Comparison of ENCODE assay signal across 15 mouse cellular contexts in genomic region chr6:17327216-17327615, GRCm38 (mm10). TPM values are rescaled to one million over a fixed set of nuclear protein-coding genes. Genes with fewer than 3 reads are reported as not detected.
DNase-seq lines count a peak whose midpoint lies in the region; ATAC-seq and TF ChIP-seq lines count a peak whose summit lies in the region.
"Had no signal": no experiment of that assay in that cellular context is flagged by ENCODE, and none has a peak within 500 bp of the region (broad histone marks: within the 10 kb centered on the region; RNA-seq: fewer than 3 reads in every experiment).

No protein-coding gene starts in this region.

- peak overlapping the region; percentile 46 for H3K4me2 ChIP-seq in kidney, embryonic 15.5 days
- peak overlapping the region; percentile 14; the same call in 1 of the 2 replicates for H3K4me2 ChIP-seq in limb, embryonic 14.5 days (replicated peaks; ENCODE audit: low read depth, low read length, severe bottlenecking)
- H3K4me2 ChIP-seq: forebrain, embryonic 13.5 days; hindbrain, embryonic 12.5 days; neural tube, embryonic 13.5 days had no signal

- intact Hi-C loops in gastrocnemius, adult 2 months (cut with DNase I) = no loop called here

- H3K4me3 ChIP-seq in gastrocnemius, adult 2 months = peak overlapping the region; percentile 51
- H3K4me3 ChIP-seq in kidney, embryonic 15.5 days (replicated peaks) = peak overlapping the region; percentile 23; the same call in 1 of the 2 replicates
- H3K4me3 ChIP-seq in embryonic facial prominence, embryonic 10.5 days = 0 out of 2 replicates have a peak overlapping the region, but pooled peaks have one; percentile 12
- no peak overlapping the region for H3K4me3 ChIP-seq in limb, embryonic 14.5 days (replicated peaks; ENCODE audit: low read length)
- H3K4me3 ChIP-seq: forebrain, embryonic 13.5 days; hindbrain, embryonic 12.5 days; neural tube, embryonic 13.5 days had no signal

- TF ChIP-seq POLR2A in limb, embryonic 14.5 days (IDR thresholded peaks at IDR 0.05; ENCODE audit: borderline replicate concordance, extremely low read depth, insufficient read depth, insufficient read length) = no peak

- DNase-seq in gastrocnemius, adult 2 months = no peak
- no peak for DNase-seq in gastrocnemius, adult 18-20 months (ENCODE audit: low spot score)
- no peak for DNase-seq in kidney, adult 8-10 months
- DNase-seq in embryonic facial prominence, embryonic 10.5 days (ENCODE audit: low spot score) = peak; percentile 16
- DNase-seq in limb, embryonic 14.5 days (ENCODE audit: low spot score) = no peak
- no peak for DNase-seq in cerebellum, adult 11 months
- DNase-seq in cerebellum, postnatal 10 days = no peak
- DNase-seq: adrenal gland, postnatal 25 days; kidney, adult 11 months; layer of hippocampus, adult 9-11 months; thymus, adult 18-20 months had no signal

- peak overlapping the region; percentile 53 for H3K27ac ChIP-seq in gastrocnemius, adult 2 months
- no peak overlapping the region for H3K27ac ChIP-seq in kidney, embryonic 15.5 days
- no peak overlapping the region for H3K27ac ChIP-seq in embryonic facial prominence, embryonic 10.5 days (replicated peaks)
- H3K27ac ChIP-seq in limb, embryonic 14.5 days (replicated peaks; ENCODE audit: low read depth, low read length) = no peak overlapping the region
- H3K27ac ChIP-seq: forebrain, embryonic 13.5 days; hindbrain, embryonic 12.5 days; neural tube, embryonic 13.5 days had no signal

- peaks cover 8% of the 10 kb centered on the region; the same call in 1 of the 2 replicates for H3K4me1 ChIP-seq in kidney, embryonic 15.5 days
- peaks cover 9% of the 10 kb centered on the region for H3K4me1 ChIP-seq in embryonic facial prominence, embryonic 10.5 days
- peaks cover 4% of the 10 kb centered on the region for H3K4me1 ChIP-seq in limb, embryonic 14.5 days (ENCODE audit: control insufficient read depth, insufficient read depth, low read length)
- H3K4me1 ChIP-seq: forebrain, embryonic 13.5 days; hindbrain, embryonic 12.5 days; neural tube, embryonic 13.5 days had no signal

- WGBS in kidney, embryonic 15.5 days = 24% methylated on average over 11 of the region's 11 CpGs
- WGBS in embryonic facial prominence, embryonic 10.5 days = 59% methylated on average over 11 of the region's 11 CpGs
- WGBS in limb, embryonic 14.5 days = 26% methylated on average over 11 of the region's 11 CpGs

- no peaks in the 10 kb centered on the region for H3K27me3 ChIP-seq in kidney, embryonic 15.5 days
- no peaks in the 10 kb centered on the region for H3K27me3 ChIP-seq in embryonic facial prominence, embryonic 10.5 days (replicated peaks; ENCODE audit: low read depth, poor library complexity, severe bottlenecking)
- H3K27me3 ChIP-seq in limb, embryonic 14.5 days (ENCODE audit: control insufficient read depth, insufficient read depth, low read length) = no peaks in the 10 kb centered on the region
- H3K27me3 ChIP-seq: forebrain, embryonic 13.5 days; hindbrain, embryonic 12.5 days; neural tube, embryonic 13.5 days had no signal

- peak; percentile 46; the same call in 1 of the 2 replicates for ATAC-seq in kidney, embryonic 15.5 days (replicated peaks; ENCODE audit: low FRiP score)
- no peak for ATAC-seq in limb, embryonic 14.5 days (ENCODE audit: low FRiP score, low read depth)
- ATAC-seq: forebrain, embryonic 13.5 days had no signal

- H3K9ac ChIP-seq in kidney, embryonic 15.5 days = no peak overlapping the region
- no peak overlapping the region for H3K9ac ChIP-seq in limb, embryonic 14.5 days (ENCODE audit: low read depth, low read length, severe bottlenecking)
- H3K9ac ChIP-seq: forebrain, embryonic 13.5 days; hindbrain, embryonic 12.5 days; neural tube, embryonic 13.5 days had no signal

- TF ChIP-seq CTCF in gastrocnemius, adult 2 months (IDR thresholded peaks at IDR 0.05) = no peak

- no peaks in the 10 kb centered on the region for H3K36me3 ChIP-seq in kidney, embryonic 15.5 days
- H3K36me3 ChIP-seq in embryonic facial prominence, embryonic 10.5 days (replicated peaks) = no peaks in the 10 kb centered on the region
- H3K36me3 ChIP-seq in limb, embryonic 14.5 days (ENCODE audit: control insufficient read depth, insufficient read depth, low read length) = no peaks in the 10 kb centered on the region
- H3K36me3 ChIP-seq: hindbrain, embryonic 12.5 days; neural tube, embryonic 13.5 days had no signal

- no peaks in the 10 kb centered on the region for H3K9me3 ChIP-seq in kidney, embryonic 15.5 days (replicated peaks)
- no peaks in the 10 kb centered on the region for H3K9me3 ChIP-seq in embryonic facial prominence, embryonic 10.5 days
- H3K9me3 ChIP-seq in limb, embryonic 14.5 days (ENCODE audit: control insufficient read depth, low read length) = no peaks in the 10 kb centered on the region
- H3K9me3 ChIP-seq: forebrain, embryonic 13.5 days; hindbrain, embryonic 12.5 days; neural tube, embryonic 13.5 days had no signal

RNA-seq across cellular contexts. Expression of gene Cav1, which starts 21.1 kb away (rescaled TPM):
- 100 to 1,000 TPM in 1 of 2 experiments, 10 to 100 TPM in 1; 82.9 to 125 TPM for total RNA-seq in gastrocnemius, adult 2 months (2021)
- 100 to 1,000 TPM; 102 to 138 TPM for total RNA-seq in gastrocnemius, adult 18-20 months (2021)
- 77.9 and 98.7 TPM in 2 replicates for polyA plus RNA-seq in kidney, embryonic 15.5 days (2015; fragmentation: Nextera tagmentation; extraction: Ambion mirVana)
- 6.0 and 7.9 TPM in 2 replicates for polyA plus RNA-seq in embryonic facial prominence, embryonic 10.5 days (2016; fragmentation: Nextera tagmentation; extraction: Ambion mirVana)
- 94.5 and 97.7 TPM in 2 replicates for polyA plus RNA-seq in limb, embryonic 14.5 days (2012; rRNA removed)
- polyA plus RNA-seq in limb, embryonic 14.5 days (2014; fragmentation: Nextera tagmentation; extraction: Ambion mirVana) = 145 and 172 TPM in 2 replicates

RNA-seq across cellular contexts. Expression of gene Cav2, which starts 46.2 kb away (rescaled TPM):
- total RNA-seq in gastrocnemius, adult 2 months (2021) = 10 to 100 TPM; 13.8 to 24.2 TPM
- 10 to 100 TPM; 13.7 to 22.1 TPM for total RNA-seq in gastrocnemius, adult 18-20 months (2021)
- 32.2 and 32.3 TPM in 2 replicates for polyA plus RNA-seq in kidney, embryonic 15.5 days (2015; fragmentation: Nextera tagmentation; extraction: Ambion mirVana)
- polyA plus RNA-seq in embryonic facial prominence, embryonic 10.5 days (2016; fragmentation: Nextera tagmentation; extraction: Ambion mirVana) = 4.4 and 5.0 TPM in 2 replicates
- 7.6 and 8.6 TPM in 2 replicates for polyA plus RNA-seq in limb, embryonic 14.5 days (2012; rRNA removed)
- 18.6 TPM in 2 replicates for polyA plus RNA-seq in limb, embryonic 14.5 days (2014; fragmentation: Nextera tagmentation; extraction: Ambion mirVana)
